Mouse (Mus musculus) splenic B cell, adult 2 months (primary cell): ENCODE results near the gene Kcns1.

Experiments used
- DNase-seq: peaks from one replicate; pipeline ENCODE4 v3.0.0-alpha.2; 2011; ENCODE audit warnings: low read depth, low spot score
- H3K27me3 ChIP-seq: 2 replicates; pipeline ENCODE4 v1.6.1; 2012; ENCODE audit warnings: mild to moderate bottlenecking, low read length, moderate library complexity, mixed read lengths; ENCODE audit not compliant: control insufficient read depth, poor library complexity, insufficient read depth, severe bottlenecking
- H3K36me3 ChIP-seq: 2 replicates; pipeline ENCODE4 v1.6.1; 2012; ENCODE audit warnings: mild to moderate bottlenecking, low read length, moderate library complexity, mixed read lengths; ENCODE audit not compliant: control insufficient read depth, poor library complexity, insufficient read depth, severe bottlenecking

The Kcns1 gene

GRCm38 (mm10) chr2:164152341-164152740 lies 18.6 kb downstream of the Kcns1 start:
- Histone ChIP-seq H3K27me3 (no peaks in the 10 kb centered on the region), H3K36me3 (peaks cover 11% of the 10 kb centered on the region)
- DNase-seq: no peak

- DNase-seq: no peak
- peaks cover 9% of the 10 kb centered on the region for H3K36me3 ChIP-seq
- no peaks in the 10 kb centered on the region for H3K27me3 ChIP-seq
Measured at GRCm38 (mm10) chr2:164150086-164150760, 20.7 kb downstream of the Kcns1 start.

DNA sequence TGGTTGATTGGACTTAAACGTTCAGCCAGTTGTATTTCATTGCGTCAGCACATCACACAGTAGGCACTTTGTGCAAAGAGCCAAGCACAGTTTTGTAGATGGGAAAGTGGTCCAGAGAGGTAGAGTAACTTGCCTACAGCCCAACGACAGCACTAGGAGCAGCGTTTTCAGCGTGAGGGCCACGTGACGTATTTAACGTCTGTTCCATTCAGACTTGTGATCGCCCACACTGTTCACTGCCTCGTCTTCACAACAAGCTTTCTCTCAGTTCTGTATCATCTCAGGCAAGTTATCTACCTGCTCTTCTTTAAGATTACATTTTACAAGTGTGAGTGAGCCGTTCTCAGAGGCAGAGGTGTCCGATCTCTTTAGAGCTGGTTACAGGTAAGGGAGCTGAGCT lies 24.4 kb downstream of the Kcns1 start:
- Histone ChIP-seq H3K27me3 (no peaks in the 10 kb centered on the region), H3K36me3 (no peaks in the 10 kb centered on the region; the same call in none of the 2 replicates)
- DNase-seq: no peak

GRCm38 (mm10) chr2:164144541-164144940 lies 26.4 kb downstream of the Kcns1 start:
- Histone ChIP-seq H3K36me3 (peaks cover 4% of the 10 kb centered on the region; the same call in 1 of the 2 replicates), H3K27me3 (no peaks in the 10 kb centered on the region)
- no peak for DNase-seq

DNA sequence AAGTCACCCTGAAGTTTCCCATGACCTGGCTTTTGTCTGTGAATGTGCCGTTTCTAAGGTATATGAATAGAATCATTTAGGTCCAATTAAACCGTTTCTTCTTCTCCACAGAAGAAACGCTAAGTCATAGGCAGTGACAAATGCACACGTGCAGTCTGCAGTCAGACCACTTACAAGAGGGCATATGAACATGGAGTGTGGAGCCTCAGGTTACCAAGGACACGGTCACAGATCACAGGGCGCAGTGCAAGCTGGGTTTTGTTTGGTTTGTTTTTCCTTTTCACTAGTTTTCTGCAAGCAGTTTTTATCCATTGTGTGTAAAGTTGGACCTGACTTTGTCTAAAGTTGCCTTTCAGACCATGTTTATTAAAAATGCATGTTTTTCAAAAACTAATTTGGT lies 26.9 kb downstream of the Kcns1 start:
- Histone ChIP-seq H3K36me3 (peaks cover 4% of the 10 kb centered on the region; the same call in 1 of the 2 replicates), H3K27me3 (no peaks in the 10 kb centered on the region)
- DNase-seq: no peak

DNA sequence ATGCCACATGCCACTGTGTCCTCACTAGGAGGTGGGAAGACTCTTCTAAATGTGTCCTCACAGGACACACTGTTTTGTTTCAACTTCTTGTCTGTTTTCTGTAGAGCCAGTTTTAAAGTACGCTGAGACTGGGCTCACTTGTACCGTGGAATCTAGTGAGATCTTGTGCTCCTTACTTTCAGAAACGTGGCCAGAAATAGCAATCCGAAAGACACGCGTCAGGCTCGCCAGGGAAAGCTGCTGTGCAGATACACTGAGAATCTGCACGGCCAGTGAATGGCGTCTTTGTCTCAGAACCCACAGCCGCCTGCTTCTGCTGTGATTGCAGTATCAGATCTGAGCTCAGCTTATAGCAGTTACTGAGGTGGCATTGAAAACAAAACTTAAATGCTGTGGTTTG lies 28.9 kb downstream of the Kcns1 start:
- DNase-seq: no peak
- Histone ChIP-seq H3K36me3 (peaks cover 4% of the 10 kb centered on the region; the same call in 1 of the 2 replicates), H3K27me3 (no peaks in the 10 kb centered on the region)

DNA sequence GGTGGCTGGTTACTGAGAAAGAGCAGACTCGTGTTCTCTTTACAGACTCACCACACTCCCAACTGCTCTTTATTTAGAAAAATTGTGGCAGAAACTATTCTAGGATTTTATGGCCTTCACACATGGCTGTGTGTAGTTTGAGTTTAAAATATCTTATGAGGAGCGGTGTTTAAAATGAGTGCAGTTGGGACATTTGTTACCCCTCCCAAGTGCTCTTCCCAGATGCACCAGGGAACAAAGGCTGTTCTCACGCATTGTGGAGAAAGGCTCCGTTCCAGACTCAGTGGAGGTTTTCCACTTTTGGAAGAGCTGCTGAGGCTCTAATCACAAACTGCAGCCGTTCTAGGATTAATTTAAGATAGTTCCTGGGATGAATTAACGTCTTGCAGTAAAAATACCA lies 33.2 kb downstream of the Kcns1 start:
- no peaks in the 10 kb centered on the region for H3K27me3 ChIP-seq
- no peak for DNase-seq
- peaks cover 7% of the 10 kb centered on the region; the same call in 1 of the 2 replicates for H3K36me3 ChIP-seq

GRCm38 (mm10) chr2:164136393-164136792 lies 34.5 kb downstream of the Kcns1 start:
- no peaks in the 10 kb centered on the region for H3K27me3 ChIP-seq
- DNase-seq: no peak
- H3K36me3 ChIP-seq: peaks cover 7% of the 10 kb centered on the region; the same call in 1 of the 2 replicates

DNA sequence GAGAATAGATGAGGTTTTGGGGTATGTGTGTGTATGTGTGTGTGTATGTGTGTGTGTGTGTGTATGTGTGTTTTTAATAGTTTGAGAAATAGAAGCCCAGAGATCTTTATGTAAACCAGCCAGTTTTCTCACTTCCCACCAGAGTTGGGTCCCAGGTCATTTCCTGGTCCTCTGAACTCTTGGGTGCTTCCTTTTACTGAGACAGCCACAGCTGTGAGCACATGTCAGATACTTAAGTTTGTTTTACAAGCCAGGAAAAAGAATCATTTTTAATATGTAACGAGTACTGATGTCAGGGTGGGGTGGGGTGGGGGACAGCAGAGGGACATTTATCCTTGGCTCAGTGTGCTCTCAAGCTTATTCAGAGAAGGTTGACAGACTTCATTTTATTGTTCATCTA lies 35.5 kb downstream of the Kcns1 start:
- peaks cover 7% of the 10 kb centered on the region; the same call in 1 of the 2 replicates for H3K36me3 ChIP-seq
- DNase-seq: no peak
- H3K27me3 ChIP-seq: no peaks in the 10 kb centered on the region

GRCm38 (mm10) chr2:164134563-164134962 lies 36.4 kb downstream of the Kcns1 start:
- H3K27me3 ChIP-seq: no peaks in the 10 kb centered on the region
- H3K36me3 ChIP-seq: peaks cover 3% of the 10 kb centered on the region; the same call in 1 of the 2 replicates
- DNase-seq: no peak

DNA sequence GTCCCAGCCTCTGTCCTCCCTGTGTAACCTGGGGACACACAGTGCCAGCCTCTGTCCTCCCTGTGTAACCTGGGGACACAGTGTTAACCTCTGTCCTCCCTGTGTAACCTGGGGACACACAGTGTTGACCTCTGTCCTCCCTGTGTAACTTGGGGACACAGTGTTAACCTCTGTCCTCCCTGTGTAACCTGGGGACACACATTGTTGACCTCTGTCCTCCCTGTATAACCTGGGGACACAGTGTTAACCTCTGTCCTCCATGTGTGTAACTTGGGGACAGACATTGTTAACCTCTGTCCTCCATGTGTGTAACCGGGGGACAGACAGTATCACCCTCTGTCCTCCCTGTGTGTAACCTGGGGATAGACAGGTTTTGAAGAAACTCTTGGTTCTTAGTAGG lies 39.3 kb downstream of the Kcns1 start:
- DNase-seq: no peak
- peaks cover 1% of the 10 kb centered on the region; the same call in 1 of the 2 replicates for H3K36me3 ChIP-seq
- no peaks in the 10 kb centered on the region for H3K27me3 ChIP-seq

DNA sequence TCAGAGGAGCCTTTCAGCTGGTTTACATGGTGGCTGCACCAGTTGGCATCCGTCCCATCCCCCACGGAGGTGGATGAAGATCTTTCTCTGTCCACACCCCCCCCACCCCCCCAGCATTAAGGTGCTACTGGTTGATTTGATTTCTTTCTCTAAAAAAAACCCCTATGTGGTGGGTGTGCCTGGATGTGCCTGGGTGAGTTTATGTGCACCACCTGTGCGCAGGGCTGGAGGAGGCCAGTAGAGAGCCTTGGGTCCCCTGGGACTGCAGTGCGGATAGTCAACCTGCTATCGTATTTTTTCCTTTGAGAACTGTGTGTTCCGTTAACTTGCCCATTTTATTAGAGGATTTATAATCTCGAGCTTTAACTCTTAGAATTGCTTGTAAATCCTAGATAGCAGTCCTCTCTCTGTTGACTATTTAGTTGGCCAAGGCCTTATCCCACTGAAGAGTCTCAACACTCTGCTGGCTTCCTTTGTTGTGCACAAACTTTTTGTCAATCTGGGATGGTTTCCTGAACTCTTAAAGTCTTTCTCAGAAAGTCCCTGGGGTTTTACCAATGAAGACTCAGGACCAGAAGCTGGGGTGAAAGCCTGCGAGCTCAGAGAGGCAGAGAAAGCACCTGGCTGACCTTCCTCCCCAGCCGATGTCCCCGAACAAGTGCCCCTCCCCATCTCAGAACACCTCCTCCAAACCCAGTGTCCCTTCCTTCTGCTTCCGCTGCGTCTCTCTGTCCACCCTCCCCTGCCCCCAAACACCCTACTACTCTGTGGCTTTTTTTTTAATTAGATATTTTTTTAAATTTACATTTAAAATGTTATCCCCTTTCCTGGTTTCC lies 42.1 kb downstream of the Kcns1 start:
- Histone ChIP-seq H3K36me3 (peaks cover 5% of the 10 kb centered on the region; the same call in 1 of the 2 replicates), H3K27me3 (no peaks in the 10 kb centered on the region)
- peak; percentile 79 for DNase-seq

DNA sequence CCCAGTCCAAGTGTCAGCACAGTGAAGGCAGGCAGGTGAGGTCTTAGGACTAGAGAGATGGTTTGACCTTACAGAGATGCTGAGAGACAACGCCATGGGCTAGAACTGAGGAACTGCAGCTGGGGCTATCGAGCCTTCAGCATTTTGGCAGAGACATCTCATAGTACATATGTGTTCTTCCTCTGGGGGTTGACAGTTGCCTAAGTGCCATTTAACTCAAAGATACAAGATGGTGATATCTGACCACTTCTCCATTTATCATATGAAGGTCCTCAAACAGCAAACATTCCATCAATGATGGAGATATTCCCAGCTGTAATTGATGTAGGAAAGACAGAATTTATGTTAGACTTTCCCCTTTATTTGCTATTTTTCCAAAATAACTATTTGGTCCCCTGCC lies 43.6 kb downstream of the Kcns1 start:
- no peaks in the 10 kb centered on the region for H3K27me3 ChIP-seq
- DNase-seq: no peak
- peaks cover 5% of the 10 kb centered on the region; the same call in 1 of the 2 replicates for H3K36me3 ChIP-seq

DNA sequence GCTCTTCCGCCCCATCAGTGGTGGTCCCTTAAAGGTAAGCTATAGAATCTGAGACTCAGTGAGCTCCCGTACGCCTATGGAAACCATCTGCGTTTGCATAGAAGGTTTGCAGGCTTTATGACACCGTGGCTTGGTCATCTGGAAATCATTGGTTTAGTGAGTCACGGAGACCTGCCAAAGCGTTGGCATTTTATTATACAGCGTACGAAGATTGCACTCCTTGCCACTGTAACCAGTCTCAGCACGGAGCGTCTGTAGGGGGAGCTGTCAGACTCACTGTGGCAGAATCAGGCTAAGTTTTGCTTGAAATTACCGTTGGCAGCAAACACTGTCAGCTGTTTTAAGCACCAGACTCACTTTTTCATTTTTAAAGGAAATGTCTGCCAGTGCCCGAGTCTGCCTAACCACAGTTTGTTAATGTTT lies 44.4 kb downstream of the Kcns1 start:
- H3K27me3 ChIP-seq: no peaks in the 10 kb centered on the region
- DNase-seq: peak; percentile 24
- peaks cover 7% of the 10 kb centered on the region; the same call in 1 of the 2 replicates for H3K36me3 ChIP-seq

GRCm38 (mm10) chr2:164123169-164123766 lies 47.6 kb downstream of the Kcns1 start:
- Histone ChIP-seq H3K36me3 (peaks cover 18% of the 10 kb centered on the region), H3K27me3 (no peaks in the 10 kb centered on the region)
- peak; percentile 35 for DNase-seq
